Mouse (Mus musculus) MEL-GATA-1-ER (cell line): Measurements from ENCODE around the gene Npb.

Experiments used
- DNase-seq: peaks from one replicate; pipeline ENCODE4 v3.0.0-alpha.2; 2012; ENCODE audit warnings: low read depth; ENCODE audit errors: extremely low read depth

Gene Npb

GRCm38 (mm10) chr11:120630881-120631725 is 22.8 kb downstream of the Npb start:
- DNase-seq = no peak

- no peak for DNase-seq
These were observed 23.6 kb downstream of the Npb start for GRCm38 (mm10) chr11:120631726-120632448.

- DNase-seq = peak; percentile 66
These were observed 24.6 kb downstream of the Npb start for GRCm38 (mm10) chr11:120632559-120633519.

GRCm38 (mm10) chr11:120633520-120634343 is 25.5 kb downstream of the Npb start, which contains the start of gene Mafg:
Gene Mafg, minus strand, starts transcription at chr11:120633600.
- DNase-seq = peak; percentile 83

- no peak for DNase-seq
These were observed 26.5 kb downstream of the Npb start for GRCm38 (mm10) chr11:120634810-120635209.

GRCm38 (mm10) chr11:120641255-120641654 is 33.0 kb downstream of the Npb start:
- DNase-seq = no peak

GRCm38 (mm10) chr11:120641869-120642268 is 33.6 kb downstream of the Npb start:
- no peak for DNase-seq

GRCm38 (mm10) chr11:120642939-120643600 is 34.8 kb downstream of the Npb start:
- DNase-seq = no peak

GRCm38 (mm10) chr11:120643601-120643987 is 35.3 kb downstream of the Npb start, which contains the start of gene Pycr1:
Gene Pycr1, minus strand, starts transcription at chr11:120643769.
- peak; percentile 91 for DNase-seq

- DNase-seq = no peak
These were observed 39.0 kb downstream of the Npb start for GRCm38 (mm10) chr11:120647047-120647830.

GRCm38 (mm10) chr11:120648001-120648476 is 39.8 kb downstream of the Npb start, which contains the start of gene Myadml2:
Gene Myadml2, minus strand, starts transcription at chr11:120648158.
- no peak for DNase-seq

GRCm38 (mm10) chr11:120651872-120652271 is 43.6 kb downstream of the Npb start:
- DNase-seq = no peak

- no peak for DNase-seq
These were observed 46.5 kb downstream of the Npb start for GRCm38 (mm10) chr11:120654741-120655140.

- DNase-seq = no peak
These were observed 49.0 kb downstream of the Npb start for GRCm38 (mm10) chr11:120657301-120657700.
